Mouse (Mus musculus): ENCODE data around the gene Ccrl2. TPM values are rescaled to one million over a fixed set of nuclear protein-coding genes. Genes with fewer than 3 reads are reported as not detected.

Gene Ccrl2
- polyA plus RNA-seq, 1 experiment = 1.9 TPM

- TF ChIP-seq POLR2A (IDR thresholded peaks at IDR 0.05; ENCODE audit: extremely low read depth, insufficient read depth, low read length) (no peak), CTCF (IDR thresholded peaks at IDR 0.05; ENCODE audit: extremely low read depth, insufficient read depth, low read length) (no peak)
Observed at GRCm38 (mm10) chr9:111011550-111011949, 45.8 kb downstream of the Ccrl2 start.

GRCm38 (mm10) chr9:111009763-111010162, 47.6 kb downstream of the Ccrl2 start:
- H3K4me3 ChIP-seq (ENCODE audit: insufficient read depth, low read length) = no peak overlapping the region
- no peaks in the 10 kb centered on the region for H3K4me1 ChIP-seq (ENCODE audit: control insufficient read depth, insufficient read depth, low read length)
- H3K27ac ChIP-seq (ENCODE audit: insufficient read depth, low read length) = no peak overlapping the region
- no peak for TF ChIP-seq POLR2A (IDR thresholded peaks at IDR 0.05; ENCODE audit: extremely low read depth, insufficient read depth, low read length)
- TF ChIP-seq CTCF (IDR thresholded peaks at IDR 0.05; ENCODE audit: extremely low read depth, insufficient read depth, low read length) = no peak

More at GRCm38 (mm10) chr9:111011550-111011949, 45.8 kb downstream of the Ccrl2 start:
- Histone ChIP-seq H3K4me1 (ENCODE audit: control insufficient read depth, insufficient read depth, low read length) (no peaks in the 10 kb centered on the region), H3K4me3 (ENCODE audit: insufficient read depth, low read length) (no peak overlapping the region), H3K27ac (ENCODE audit: insufficient read depth, low read length) (no peak overlapping the region)

- Histone ChIP-seq H3K4me1 (ENCODE audit: control insufficient read depth, insufficient read depth, low read length) (no peaks in the 10 kb centered on the region), H3K27ac (ENCODE audit: insufficient read depth, low read length) (no peak overlapping the region), H3K4me3 (ENCODE audit: insufficient read depth, low read length) (no peak overlapping the region)
- no peak for TF ChIP-seq CTCF (IDR thresholded peaks at IDR 0.05; ENCODE audit: extremely low read depth, insufficient read depth, low read length)
- TF ChIP-seq POLR2A (IDR thresholded peaks at IDR 0.05; ENCODE audit: extremely low read depth, insufficient read depth, low read length) = no peak
Observed at GRCm38 (mm10) chr9:111006544-111006943, 50.8 kb downstream of the Ccrl2 start.

Other genes with a start within 250 kb of the Ccrl2 start
- gene Prss44, start 243.5 kb downstream of the Ccrl2 start, polyA plus RNA-seq (2012; rRNA removed) = not detected in 2 replicates
- gene Prss43, start 230.8 kb downstream of the Ccrl2 start, polyA plus RNA-seq (2012; rRNA removed) = 0.08 and 0.21 TPM in 2 replicates
- 0.44 and 0.50 TPM in 2 replicates for gene Prss45, start 222.9 kb downstream of the Ccrl2 start, polyA plus RNA-seq (2012; rRNA removed)
- gene Prss46, start 213.0 kb downstream of the Ccrl2 start, polyA plus RNA-seq (2012; rRNA removed) = not detected in 2 replicates
- gene Prss50, start 199.6 kb downstream of the Ccrl2 start, polyA plus RNA-seq (2012; rRNA removed) = 0.95 and 1.1 TPM in 2 replicates
- gene Als2cl, start 177.6 kb downstream of the Ccrl2 start, polyA plus RNA-seq (2012; rRNA removed) = 8.4 and 9.1 TPM in 2 replicates
- gene Tmie, start 177.4 kb downstream of the Ccrl2 start, polyA plus RNA-seq (2012; rRNA removed) = 1.6 and 2.7 TPM in 2 replicates
- gene Fam240a, start 140.7 kb downstream of the Ccrl2 start, polyA plus RNA-seq (2012; rRNA removed) = not detected in 2 replicates
- gene Tdgf1, start 111.4 kb downstream of the Ccrl2 start, polyA plus RNA-seq (2012; rRNA removed) = 1.1 and 1.3 TPM in 2 replicates
- 0.83 and 1.3 TPM in 2 replicates for gene Lrrc2, start 106.0 kb downstream of the Ccrl2 start, polyA plus RNA-seq (2012; rRNA removed)
- 0.45 and 0.69 TPM in 2 replicates for gene Rtp3, start 66.9 kb downstream of the Ccrl2 start, polyA plus RNA-seq (2012; rRNA removed)
- 0.40 TPM in 1 of 2 replicates, not detected in the other for gene Ltf, start 38.2 kb downstream of the Ccrl2 start, polyA plus RNA-seq (2012; rRNA removed)
- gene Lrrfip2, start 60.1 kb upstream of the Ccrl2 start, polyA plus RNA-seq (2012; rRNA removed) = 55.5 and 59.5 TPM in 2 replicates
- gene Mlh1, start 214.3 kb upstream of the Ccrl2 start, polyA plus RNA-seq (2012; rRNA removed) = 28.4 and 37.9 TPM in 2 replicates
- gene Epm2aip1, start 214.4 kb upstream of the Ccrl2 start, polyA plus RNA-seq (2012; rRNA removed) = 41.1 and 42.6 TPM in 2 replicates